In the genomic region with DNA sequence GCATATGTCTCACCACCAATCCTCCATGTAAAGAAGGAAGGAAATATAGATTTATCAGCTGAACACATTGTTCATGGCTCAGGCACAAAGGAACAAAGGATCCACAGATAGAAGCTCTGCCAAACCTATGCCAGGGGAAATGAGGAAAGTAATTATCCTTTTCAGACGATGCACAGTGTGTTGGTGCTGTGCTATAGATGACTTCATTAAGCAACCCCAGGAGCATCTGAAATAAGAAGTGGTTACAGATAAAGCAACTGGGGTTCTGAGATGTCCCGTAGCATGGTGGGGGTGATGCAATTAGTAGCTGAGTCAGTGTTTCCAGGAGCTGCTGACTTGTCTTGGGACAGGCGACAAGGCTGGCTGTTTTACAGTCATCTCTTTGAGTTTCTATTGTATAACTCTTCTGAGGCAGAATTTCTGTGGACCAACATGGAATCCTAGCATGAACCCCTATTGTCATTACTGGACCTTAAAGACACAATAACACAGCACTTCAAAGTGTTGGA, we compare ENCODE assay signal across 26 mouse cellular contexts.
DNase-seq lines count a peak whose midpoint lies in the region; ATAC-seq and TF ChIP-seq lines count a peak whose summit lies in the region.
"Had no signal": no experiment of that assay in that cellular context is flagged by ENCODE, and none has a peak within 500 bp of the region (broad histone marks: within the 10 kb centered on the region; RNA-seq: fewer than 3 reads in every experiment).

No protein-coding gene starts in this region.

- H3K27me3 ChIP-seq in hindbrain, embryonic 14.5 days (ENCODE audit: control insufficient read depth, insufficient read depth, low read length): no peaks in the 10 kb centered on the region
- no peaks in the 10 kb centered on the region for H3K27me3 ChIP-seq in hindbrain, embryonic 12.5 days
- H3K27me3 ChIP-seq in myocyte (ENCODE audit: control insufficient read depth, insufficient read depth, insufficient read length): no peaks in the 10 kb centered on the region
- H3K27me3 ChIP-seq: embryonic facial prominence, embryonic 12.5 days; heart, embryonic 12.5 days; heart, embryonic 15.5 days; intestine, embryonic 15.5 days had no signal

- DNase-seq in hindbrain, embryonic 14.5 days (ENCODE audit: low spot score): no peak
- peak; percentile 58 for DNase-seq in 3T3-L1 (ENCODE audit: low read depth, low spot score)
- DNase-seq in NIH3T3 (ENCODE audit: low read depth): peak; percentile 12
- DNase-seq in heart, postnatal 36 days: no peak
- DNase-seq in frontal cortex, postnatal 36 days (ENCODE audit: low spot score in 2 of 2): no peak
- DNase-seq: adrenal gland, postnatal 10 days; cerebellum, adult 18-20 months; cerebellum, adult 9-10 months; cerebellum, postnatal 14 days; forebrain, postnatal 0 days; gastrocnemius, postnatal 25 days; heart, adult 18-20 months; heart, postnatal 10 days; heart, postnatal 4 days; kidney, adult 11 months had no signal

- H3K4me1 ChIP-seq in hindbrain, embryonic 14.5 days (replicated peaks; ENCODE audit: control insufficient read depth, insufficient read depth, low read length): no peaks in the 10 kb centered on the region
- no peaks in the 10 kb centered on the region for H3K4me1 ChIP-seq in hindbrain, embryonic 12.5 days
- H3K4me1 ChIP-seq: embryonic facial prominence, embryonic 12.5 days; embryonic facial prominence, embryonic 15.5 days; heart, embryonic 12.5 days; heart, embryonic 15.5 days; intestine, embryonic 15.5 days had no signal

- TF ChIP-seq POLR2A in myocyte (IDR thresholded peaks at IDR 0.05; ENCODE audit: insufficient read length, low read depth): no peak

- peak; percentile 71; the same call in 1 of the 2 replicates for ATAC-seq in hindbrain, embryonic 14.5 days (ENCODE audit: low FRiP score)
- ATAC-seq in hindbrain, embryonic 12.5 days (ENCODE audit: low FRiP score): no peak
- ATAC-seq: CD4-positive, CD25-positive, alpha-beta regulatory T cell, adult 4 months; forebrain, embryonic 14.5 days; forebrain, postnatal 0 days; hindbrain, embryonic 16.5 days; intestine, embryonic 15.5 days; Patski had no signal

- no peaks in the 10 kb centered on the region for H3K36me3 ChIP-seq in hindbrain, embryonic 14.5 days (replicated peaks; ENCODE audit: control insufficient read depth, insufficient read depth)
- H3K36me3 ChIP-seq in hindbrain, embryonic 12.5 days: no peaks in the 10 kb centered on the region
- H3K36me3 ChIP-seq in myocyte (ENCODE audit: control insufficient read depth, insufficient read depth): no peaks in the 10 kb centered on the region
- H3K36me3 ChIP-seq: embryonic facial prominence, embryonic 12.5 days; embryonic facial prominence, embryonic 15.5 days; heart, embryonic 12.5 days; heart, embryonic 15.5 days; intestine, embryonic 15.5 days had no signal

- H3K79me2 ChIP-seq in myocyte (ENCODE audit: control insufficient read depth, insufficient read depth): no peaks in the 10 kb centered on the region

- no peak overlapping the region for H3K27ac ChIP-seq in hindbrain, embryonic 14.5 days
- H3K27ac ChIP-seq in hindbrain, embryonic 12.5 days: no peak overlapping the region
- H3K27ac ChIP-seq: embryonic facial prominence, embryonic 12.5 days; embryonic facial prominence, embryonic 15.5 days; heart, embryonic 15.5 days; intestine, embryonic 15.5 days had no signal

- intact Hi-C loops in heart, postnatal 36 days (cut with DNase I): no loop called here

- no peak overlapping the region for H3K4me2 ChIP-seq in hindbrain, embryonic 14.5 days (replicated peaks)
- H3K4me2 ChIP-seq in hindbrain, embryonic 12.5 days (replicated peaks): no peak overlapping the region
- H3K4me2 ChIP-seq in myocyte (ENCODE audit: low read depth): no peak overlapping the region
- H3K4me2 ChIP-seq: embryonic facial prominence, embryonic 12.5 days; embryonic facial prominence, embryonic 15.5 days; heart, embryonic 12.5 days; heart, embryonic 15.5 days; intestine, embryonic 15.5 days had no signal

- no peak overlapping the region for H3K9ac ChIP-seq in hindbrain, embryonic 14.5 days
- H3K9ac ChIP-seq in hindbrain, embryonic 12.5 days: no peak overlapping the region
- H3K9ac ChIP-seq: embryonic facial prominence, embryonic 12.5 days; embryonic facial prominence, embryonic 15.5 days; forebrain, postnatal 0 days; heart, embryonic 12.5 days; heart, embryonic 15.5 days; intestine, embryonic 15.5 days had no signal

- 55% methylated on average over 3 of the region's 3 CpGs for WGBS in hindbrain, embryonic 14.5 days
- WGBS in hindbrain, embryonic 12.5 days: 73% methylated on average over 3 of the region's 3 CpGs

- H3ac ChIP-seq in myocyte (ENCODE audit: control insufficient read depth, insufficient read length): no peak overlapping the region

- H3K4me3 ChIP-seq in hindbrain, embryonic 14.5 days (replicated peaks; ENCODE audit: low read length): no peak overlapping the region
- no peak overlapping the region for H3K4me3 ChIP-seq in hindbrain, embryonic 12.5 days
- no peak overlapping the region for H3K4me3 ChIP-seq in myocyte
- H3K4me3 ChIP-seq: embryonic facial prominence, embryonic 12.5 days; embryonic facial prominence, embryonic 15.5 days; heart, embryonic 12.5 days; heart, embryonic 15.5 days; intestine, embryonic 15.5 days had no signal

- no peaks in the 10 kb centered on the region for H3K9me3 ChIP-seq in hindbrain, embryonic 14.5 days (ENCODE audit: control insufficient read depth, low read length)
- H3K9me3 ChIP-seq in hindbrain, embryonic 12.5 days (replicated peaks): no peaks in the 10 kb centered on the region
- H3K9me3 ChIP-seq: embryonic facial prominence, embryonic 12.5 days; embryonic facial prominence, embryonic 15.5 days; heart, embryonic 12.5 days; heart, embryonic 15.5 days; intestine, embryonic 15.5 days had no signal

TF ChIP-seq in myocyte, 11 proteins besides CTCF, POLR2A, EP300 and RAD21:
- TF ChIP-seq REST (IDR thresholded peaks at IDR 0.05; ENCODE audit: insufficient read depth, insufficient read length) (no peak), CEBPB (IDR thresholded peaks at IDR 0.05; ENCODE audit: insufficient read depth, poor library complexity, severe bottlenecking) (0 out of 2 replicates have a peak, but pooled peaks have one; percentile 18)

Comparison
In these comparisons a context has a peak if more than half of its experiments do, and no peak if none do; other contexts are left out.
1. DNase-seq: peak in 3T3-L1 (single experiment) and NIH3T3 (single experiment); none in hindbrain, embryonic 14.5 days (single experiment), heart, postnatal 36 days (0 of 2) and frontal cortex, postnatal 36 days (0 of 2).